Mouse (Mus musculus) G1E (cell line): ENCODE measurements around the gene Six2.

Source experiments
- CTCF ChIP-seq: IDR thresholded peaks from 2 replicates; pipeline ENCODE4 v1.5.1; 2012; ENCODE audit warnings: low read depth, low read length, inconsistent platforms, mixed read lengths
- POLR2AphosphoS5 ChIP-seq: IDR thresholded peaks from 2 replicates; pipeline ENCODE4 v1.6.1; 2012; ENCODE audit warnings: low read depth, low read length, inconsistent platforms; ENCODE audit not compliant: insufficient replicate concordance
- TAL1 ChIP-seq: conservative IDR thresholded peaks from 2 replicates; pipeline ENCODE4 v1.6.1; 2012; ENCODE audit warnings: low read depth, low read length, inconsistent platforms, mixed read lengths

DNA sequence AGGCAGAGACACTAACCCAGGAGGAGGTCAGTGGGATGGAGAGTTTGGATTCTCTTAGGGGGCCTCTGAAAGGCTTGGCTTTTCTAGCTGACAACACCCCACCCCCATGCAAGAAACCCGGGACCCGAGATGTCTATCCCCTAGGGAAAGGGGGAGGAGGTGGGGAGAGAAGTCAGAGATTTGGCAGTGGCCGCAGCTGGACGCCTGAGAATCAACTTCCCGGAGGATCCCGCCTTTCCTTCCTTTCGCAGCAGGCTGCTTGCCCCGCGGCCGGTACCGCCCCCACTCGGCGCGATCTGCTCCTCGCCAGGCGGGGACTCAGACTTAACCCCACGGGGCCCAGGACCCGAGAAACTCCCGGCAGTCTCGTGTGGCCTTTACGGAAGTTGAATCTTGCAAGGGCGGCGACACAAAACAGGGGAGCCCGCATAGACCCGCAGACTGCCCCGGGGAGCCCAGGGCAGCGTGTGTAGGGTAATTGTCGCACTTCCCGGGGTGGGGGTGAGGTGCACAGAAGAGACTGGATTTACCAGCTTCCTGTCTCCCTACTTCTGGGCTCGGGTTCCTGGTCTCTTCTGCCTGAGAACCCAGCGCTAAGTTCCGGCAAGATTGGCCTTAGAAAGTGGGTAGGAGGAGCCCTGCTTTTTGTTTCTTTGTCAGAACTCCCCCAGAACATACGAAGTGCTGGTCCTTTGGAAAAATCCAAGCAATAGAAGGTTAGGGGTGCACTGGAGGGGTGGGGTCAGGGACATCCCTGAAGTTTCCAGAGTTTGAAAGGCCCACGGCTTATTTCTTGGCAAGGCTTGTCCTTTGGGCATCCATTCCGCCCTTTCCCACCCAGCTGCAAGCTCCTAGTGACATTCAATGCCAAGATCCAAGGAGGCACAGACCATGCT is 1.1 kb upstream of the Six2 start:
- TF ChIP-seq CTCF (no peak), POLR2AphosphoS5 (no peak), TAL1 (no peak)
